Mouse (Mus musculus): Measurements from ENCODE around the gene Ctc1. TPM values are rescaled to one million over a fixed set of nuclear protein-coding genes. Genes with fewer than 3 reads are reported as not detected.

The Ctc1 gene
- polyA plus RNA-seq, 1 experiment: 35.0 TPM

GRCm38 (mm10) chr11:69064259-69065133, 48.8 kb downstream of the Ctc1 start:
- Histone ChIP-seq H3ac (ENCODE audit: control insufficient read depth, insufficient read length, low read depth) (peak overlapping the region; percentile 64), H3K27me3 (ENCODE audit: control insufficient read depth, insufficient read depth, insufficient read length) (no peaks in the 10 kb centered on the region), H3K79me2 (ENCODE audit: control insufficient read depth, insufficient read depth) (peaks cover 9% of the 10 kb centered on the region), H3K79me3 (ENCODE audit: low read depth) (no peaks in the 10 kb centered on the region), H3K36me3 (ENCODE audit: control insufficient read depth, insufficient read depth) (no peaks in the 10 kb centered on the region), H3K4me3 (ENCODE audit: insufficient read depth, poor library complexity, severe bottlenecking) (peak overlapping the region; percentile 55)
- TF ChIP-seq MYOD1 (IDR thresholded peaks at IDR 0.05; ENCODE audit: control insufficient read depth, insufficient read length, low read depth) (no peak), CEBPB (IDR thresholded peaks at IDR 0.05; ENCODE audit: low read depth) (no peak), MYOG (IDR thresholded peaks at IDR 0.05; ENCODE audit: control insufficient read depth, extremely low read depth, insufficient read length) (no peak), CTCF (IDR thresholded peaks at IDR 0.05; ENCODE audit: control insufficient read depth, insufficient read depth, insufficient read length) (no peak), MAX (IDR thresholded peaks at IDR 0.05) (no peak), USF1 (IDR thresholded peaks at IDR 0.05; ENCODE audit: low read depth) (no peak)

- Histone ChIP-seq H3K36me3 (ENCODE audit: control insufficient read depth, insufficient read depth) (no peaks in the 10 kb centered on the region), H3K4me3 (ENCODE audit: insufficient read depth, poor library complexity, severe bottlenecking) (no peak overlapping the region)
- TF ChIP-seq FOSL1 (IDR thresholded peaks at IDR 0.05; ENCODE audit: insufficient read depth, low read length, poor library complexity, severe bottlenecking): no peak
- no peak for TF ChIP-seq CEBPB (IDR thresholded peaks at IDR 0.05; ENCODE audit: low read depth)
- no peak for TF ChIP-seq MYOG (IDR thresholded peaks at IDR 0.05; ENCODE audit: control insufficient read depth, extremely low read depth, insufficient read length)
- TF ChIP-seq MYOD1 (IDR thresholded peaks at IDR 0.05; ENCODE audit: control insufficient read depth, insufficient read length, low read depth): no peak
- TF ChIP-seq MAX (IDR thresholded peaks at IDR 0.05): no peak
- no peak for TF ChIP-seq CTCF (IDR thresholded peaks at IDR 0.05; ENCODE audit: control insufficient read depth, insufficient read depth, insufficient read length)
- TF ChIP-seq USF1 (IDR thresholded peaks at IDR 0.05; ENCODE audit: low read depth): no peak
Measured at GRCm38 (mm10) chr11:69065394-69065925, 49.7 kb downstream of the Ctc1 start.

GRCm38 (mm10) chr11:69066163-69066861, 50.6 kb downstream of the Ctc1 start:
- Histone ChIP-seq H3K27me3 (ENCODE audit: control insufficient read depth, insufficient read depth, insufficient read length) (no peaks in the 10 kb centered on the region), H3K79me2 (ENCODE audit: control insufficient read depth, insufficient read depth) (peaks cover under 1% of the 10 kb centered on the region), H3K4me3 (ENCODE audit: insufficient read depth, poor library complexity, severe bottlenecking) (no peak overlapping the region), H3K36me3 (ENCODE audit: control insufficient read depth, insufficient read depth) (no peaks in the 10 kb centered on the region), H3K79me3 (ENCODE audit: low read depth) (no peaks in the 10 kb centered on the region), H3ac (ENCODE audit: control insufficient read depth, insufficient read length, low read depth) (peak overlapping the region; percentile 35)
- TF ChIP-seq CTCF (IDR thresholded peaks at IDR 0.05; ENCODE audit: control insufficient read depth, insufficient read depth, insufficient read length) (no peak), FOSL1 (IDR thresholded peaks at IDR 0.05; ENCODE audit: insufficient read depth, low read length, poor library complexity, severe bottlenecking) (no peak), MYOD1 (IDR thresholded peaks at IDR 0.05; ENCODE audit: control insufficient read depth, insufficient read length, low read depth) (no peak), CEBPB (IDR thresholded peaks at IDR 0.05; ENCODE audit: low read depth) (no peak), MAX (IDR thresholded peaks at IDR 0.05) (no peak), USF1 (IDR thresholded peaks at IDR 0.05; ENCODE audit: low read depth) (no peak), MYOG (IDR thresholded peaks at IDR 0.05; ENCODE audit: control insufficient read depth, extremely low read depth, insufficient read length) (no peak)

More at GRCm38 (mm10) chr11:69065394-69065925, 49.7 kb downstream of the Ctc1 start:
- H3K79me2 ChIP-seq (ENCODE audit: control insufficient read depth, insufficient read depth): peaks cover 9% of the 10 kb centered on the region
- no peaks in the 10 kb centered on the region for H3K79me3 ChIP-seq (ENCODE audit: low read depth)
- no peak overlapping the region for H3ac ChIP-seq (ENCODE audit: control insufficient read depth, insufficient read length, low read depth)
- no peaks in the 10 kb centered on the region for H3K27me3 ChIP-seq (ENCODE audit: control insufficient read depth, insufficient read depth, insufficient read length)

GRCm38 (mm10) chr11:69066956-69067355, 51.2 kb downstream of the Ctc1 start:
- Histone ChIP-seq H3ac (ENCODE audit: control insufficient read depth, insufficient read length, low read depth) (no peak overlapping the region), H3K36me3 (ENCODE audit: control insufficient read depth, insufficient read depth) (no peaks in the 10 kb centered on the region), H3K79me2 (ENCODE audit: control insufficient read depth, insufficient read depth) (no peaks in the 10 kb centered on the region), H3K4me3 (ENCODE audit: insufficient read depth, poor library complexity, severe bottlenecking) (no peak overlapping the region), H3K79me3 (ENCODE audit: low read depth) (no peaks in the 10 kb centered on the region), H3K27me3 (ENCODE audit: control insufficient read depth, insufficient read depth, insufficient read length) (no peaks in the 10 kb centered on the region)
- TF ChIP-seq MYOG (IDR thresholded peaks at IDR 0.05; ENCODE audit: control insufficient read depth, extremely low read depth, insufficient read length) (no peak), CTCF (IDR thresholded peaks at IDR 0.05; ENCODE audit: control insufficient read depth, insufficient read depth, insufficient read length) (peak; percentile 43)

GRCm38 (mm10) chr11:69067601-69068000, 51.9 kb downstream of the Ctc1 start:
- no peak for TF ChIP-seq USF1 (IDR thresholded peaks at IDR 0.05; ENCODE audit: low read depth)
- no peak for TF ChIP-seq CEBPB (IDR thresholded peaks at IDR 0.05; ENCODE audit: low read depth)
- TF ChIP-seq MYOD1 (IDR thresholded peaks at IDR 0.05; ENCODE audit: control insufficient read depth, insufficient read length, low read depth): no peak
- no peak for TF ChIP-seq MYOG (IDR thresholded peaks at IDR 0.05; ENCODE audit: control insufficient read depth, extremely low read depth, insufficient read length)
- no peak for TF ChIP-seq MAX (IDR thresholded peaks at IDR 0.05)
- no peak for TF ChIP-seq CTCF (IDR thresholded peaks at IDR 0.05; ENCODE audit: control insufficient read depth, insufficient read depth, insufficient read length)
- no peaks in the 10 kb centered on the region for H3K27me3 ChIP-seq (ENCODE audit: control insufficient read depth, insufficient read depth, insufficient read length)

More at GRCm38 (mm10) chr11:69067601-69068000, 51.9 kb downstream of the Ctc1 start:
- no peak overlapping the region for H3K4me3 ChIP-seq (ENCODE audit: insufficient read depth, poor library complexity, severe bottlenecking)
- H3K79me3 ChIP-seq (ENCODE audit: low read depth): no peaks in the 10 kb centered on the region
- H3K36me3 ChIP-seq (ENCODE audit: control insufficient read depth, insufficient read depth): no peaks in the 10 kb centered on the region
- H3K79me2 ChIP-seq (ENCODE audit: control insufficient read depth, insufficient read depth): no peaks in the 10 kb centered on the region
- H3ac ChIP-seq (ENCODE audit: control insufficient read depth, insufficient read length, low read depth): no peak overlapping the region
